Mouse (Mus musculus): ENCODE data around the gene Fxyd2.

DNA sequence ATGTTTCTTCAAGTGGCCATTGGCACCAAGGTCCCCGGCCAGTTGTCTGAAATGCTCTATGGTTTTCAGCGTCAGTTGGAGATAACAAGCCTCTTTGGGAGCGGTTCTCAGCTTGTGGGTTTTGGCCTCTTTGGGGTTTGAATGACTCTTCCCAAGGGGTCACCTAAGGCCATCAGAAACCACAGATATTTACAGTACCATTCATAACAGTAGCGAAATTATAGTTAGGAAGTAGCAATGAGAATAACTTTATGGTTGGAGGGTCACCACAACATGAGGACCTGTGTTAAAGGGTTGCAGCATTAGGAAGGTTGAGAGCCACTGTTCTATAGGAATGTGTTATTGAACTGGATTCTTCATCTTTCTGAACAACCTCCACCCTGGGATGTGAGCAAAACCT lies 51.9 kb downstream of the Fxyd2 start:
- no peak for TF ChIP-seq POLR2A (IDR thresholded peaks at IDR 0.05; ENCODE audit: insufficient read length, low read depth)
- TF ChIP-seq USF1 (IDR thresholded peaks at IDR 0.05; ENCODE audit: low read depth) = no peak
- no peak for TF ChIP-seq MYOG (IDR thresholded peaks at IDR 0.05; ENCODE audit: control insufficient read depth in 1 of 3, insufficient read depth in 1 of 3, insufficient read length in 2 of 3, low read depth in 2 of 3)
- TF ChIP-seq MAX (IDR thresholded peaks at IDR 0.05; ENCODE audit: low read depth) = no peak
- no peak for TF ChIP-seq TCF3 (IDR thresholded peaks at IDR 0.05; ENCODE audit: insufficient read length, low read depth)
- TF ChIP-seq SRF (IDR thresholded peaks at IDR 0.05; ENCODE audit: control insufficient read depth, insufficient read length, low read depth) = no peak
- no peak for TF ChIP-seq POLR2AphosphoS2 (IDR thresholded peaks at IDR 0.05; ENCODE audit: insufficient read length, low read depth)
- no peak for TF ChIP-seq E2F4 (IDR thresholded peaks at IDR 0.05; ENCODE audit: insufficient read depth)
- TF ChIP-seq MYOD1 (IDR thresholded peaks at IDR 0.05; ENCODE audit: control insufficient read depth in 1 of 3, insufficient read length in 2 of 3, low read depth in 2 of 3) = no peak
- TF ChIP-seq CEBPB (IDR thresholded peaks at IDR 0.05; ENCODE audit: insufficient read depth, poor library complexity, severe bottlenecking) = no peak
- no peak for TF ChIP-seq TCF12 (IDR thresholded peaks at IDR 0.05; ENCODE audit: insufficient read depth, poor library complexity, severe bottlenecking)
- no peak for TF ChIP-seq REST (IDR thresholded peaks at IDR 0.05; ENCODE audit: insufficient read depth, insufficient read length)
